Mouse (Mus musculus): ENCODE data around the gene Brms1l. TPM values are rescaled to one million over a fixed set of nuclear protein-coding genes. Genes with fewer than 3 reads are reported as not detected.
"Not testable (repeated sequence)": the region's sequence is repeated elsewhere in the genome, so short reads cannot be mapped to it uniquely, and the experiment has no call there.

The Brms1l gene
- 43.3 and 45.1 TPM in 2 replicates for polyA plus RNA-seq (2014; fragmentation: Nextera tagmentation; extraction: Ambion mirVana)

GRCm38 (mm10) chr12:55836199-55836951 lies at the start of gene Brms1l:
Brms1l (plus strand) TSS chr12:55836324.
- WGBS = under 1% methylated on average over 72 of the region's 77 CpGs
- Histone ChIP-seq H3K9ac (replicated peaks; ENCODE audit: low read depth, low read length) (peak within 1 kb of the TSS; percentile 68), H3K27ac (ENCODE audit: low read depth, low read length) (peak within 1 kb of the TSS; percentile 83), H3K36me3 (ENCODE audit: control insufficient read depth, insufficient read depth, low read length) (peaks cover 1% of the 10 kb centered on the region; the same call in 1 of the 2 replicates), H3K27me3 (ENCODE audit: control insufficient read depth, insufficient read depth, low read length) (no peaks in the 10 kb centered on the region), H3K9me3 (ENCODE audit: control insufficient read depth, low read length) (no peaks in the 10 kb centered on the region), H3K4me3 (ENCODE audit: low read depth, low read length) (peak within 1 kb of the TSS; percentile 80), H3K4me2 (ENCODE audit: low read depth, low read length) (peak within 1 kb of the TSS; percentile 78), H3K4me1 (ENCODE audit: control insufficient read depth, insufficient read depth, low read length) (peaks cover 3% of the 10 kb centered on the region; the same call in 1 of the 2 replicates)
- peak; percentile 99 for ATAC-seq (ENCODE audit: low read depth)

- not testable (repeated sequence) for H3K4me1 ChIP-seq (ENCODE audit: control insufficient read depth, insufficient read depth, low read length); H3K4me3 ChIP-seq (ENCODE audit: low read depth, low read length); H3K9me3 ChIP-seq (ENCODE audit: control insufficient read depth, low read length); H3K27ac ChIP-seq (ENCODE audit: low read depth, low read length); H3K9ac ChIP-seq (replicated peaks; ENCODE audit: low read depth, low read length); H3K4me2 ChIP-seq (ENCODE audit: low read depth, low read length); H3K36me3 ChIP-seq (ENCODE audit: control insufficient read depth, insufficient read depth, low read length); H3K27me3 ChIP-seq (ENCODE audit: control insufficient read depth, insufficient read depth, low read length); ATAC-seq (ENCODE audit: low read depth)
- 75% methylated on average over 4 of the region's 4 CpGs for WGBS
These were observed 41.6 kb upstream of the Brms1l start for GRCm38 (mm10) chr12:55794485-55794884.

DNA sequence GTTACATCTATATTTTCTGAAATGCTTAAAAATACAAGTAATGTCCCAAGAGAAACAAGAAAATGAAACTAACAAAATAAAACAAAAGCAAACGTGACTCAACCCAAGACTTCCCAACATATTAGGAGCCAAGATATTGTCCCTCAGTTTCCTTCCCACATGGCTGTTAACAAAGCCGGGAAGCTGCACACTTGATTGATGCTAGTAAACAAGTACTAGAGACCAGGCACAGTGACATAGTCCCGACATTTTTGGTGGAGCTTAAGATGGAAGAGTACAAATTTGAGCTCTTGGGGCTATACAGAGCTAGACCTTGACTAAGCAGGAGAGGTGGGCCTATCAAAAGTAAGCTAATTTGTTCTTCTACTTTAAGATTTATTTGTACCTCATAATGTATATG lies 39.0 kb upstream of the Brms1l start:
- Histone ChIP-seq H3K4me3 (ENCODE audit: low read depth, low read length) (no peak overlapping the region), H3K4me2 (ENCODE audit: low read depth, low read length) (no peak overlapping the region), H3K4me1 (ENCODE audit: control insufficient read depth, insufficient read depth, low read length) (no peaks in the 10 kb centered on the region), H3K27me3 (ENCODE audit: control insufficient read depth, insufficient read depth, low read length) (no peaks in the 10 kb centered on the region), H3K9me3 (ENCODE audit: control insufficient read depth, low read length) (no peaks in the 10 kb centered on the region), H3K36me3 (ENCODE audit: control insufficient read depth, insufficient read depth, low read length) (no peaks in the 10 kb centered on the region), H3K9ac (replicated peaks; ENCODE audit: low read depth, low read length) (no peak overlapping the region), H3K27ac (ENCODE audit: low read depth, low read length) (no peak overlapping the region)
- 77% methylated on average over 3 of the region's 3 CpGs for WGBS
- ATAC-seq (ENCODE audit: low read depth) = no peak

DNA sequence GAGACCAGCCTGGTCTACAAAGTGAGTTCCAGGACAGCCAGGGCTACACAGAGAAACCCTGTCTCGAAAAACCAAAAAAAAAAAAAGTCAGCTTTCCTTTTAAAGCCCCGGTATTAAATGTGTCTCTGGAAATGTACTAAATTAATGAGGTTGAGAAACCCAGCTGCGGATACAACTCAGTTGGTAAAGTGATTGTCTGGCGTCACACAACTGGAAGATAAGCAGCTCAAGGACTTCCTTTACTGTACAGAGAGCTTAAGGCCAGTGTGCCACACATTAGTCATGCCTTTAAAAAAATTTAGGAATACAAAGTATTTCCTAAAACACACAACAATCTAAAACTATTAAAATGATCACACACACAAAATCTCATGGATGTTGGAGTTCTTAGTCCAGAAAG lies 37.4 kb upstream of the Brms1l start:
- WGBS = 94% methylated on average over 4 of the region's 4 CpGs
- no peak for ATAC-seq (ENCODE audit: low read depth)
- no peak overlapping the region for H3K27ac ChIP-seq (ENCODE audit: low read depth, low read length)

GRCm38 (mm10) chr12:55800144-55800543 lies 36.0 kb upstream of the Brms1l start:
- no peak overlapping the region for H3K4me3 ChIP-seq (ENCODE audit: low read depth, low read length)
- H3K4me1 ChIP-seq (ENCODE audit: control insufficient read depth, insufficient read depth, low read length) = no peaks in the 10 kb centered on the region
- 92% methylated on average over 5 of the region's 5 CpGs for WGBS
- no peak overlapping the region for H3K9ac ChIP-seq (replicated peaks; ENCODE audit: low read depth, low read length)
- H3K4me2 ChIP-seq (ENCODE audit: low read depth, low read length) = no peak overlapping the region
- no peak for ATAC-seq (ENCODE audit: low read depth)
- H3K9me3 ChIP-seq (ENCODE audit: control insufficient read depth, low read length) = no peaks in the 10 kb centered on the region
- no peak overlapping the region for H3K27ac ChIP-seq (ENCODE audit: low read depth, low read length)
- H3K36me3 ChIP-seq (ENCODE audit: control insufficient read depth, insufficient read depth, low read length) = no peaks in the 10 kb centered on the region
- H3K27me3 ChIP-seq (ENCODE audit: control insufficient read depth, insufficient read depth, low read length) = no peaks in the 10 kb centered on the region

More for the DNA sequence above, 37.4 kb upstream of the Brms1l start:
- Histone ChIP-seq H3K9me3 (ENCODE audit: control insufficient read depth, low read length) (no peaks in the 10 kb centered on the region), H3K4me1 (ENCODE audit: control insufficient read depth, insufficient read depth, low read length) (no peaks in the 10 kb centered on the region), H3K27me3 (ENCODE audit: control insufficient read depth, insufficient read depth, low read length) (no peaks in the 10 kb centered on the region), H3K4me3 (ENCODE audit: low read depth, low read length) (no peak overlapping the region), H3K4me2 (ENCODE audit: low read depth, low read length) (no peak overlapping the region), H3K9ac (replicated peaks; ENCODE audit: low read depth, low read length) (no peak overlapping the region), H3K36me3 (ENCODE audit: control insufficient read depth, insufficient read depth, low read length) (no peaks in the 10 kb centered on the region)

- Histone ChIP-seq H3K36me3 (ENCODE audit: control insufficient read depth, insufficient read depth, low read length) (no peaks in the 10 kb centered on the region), H3K27me3 (ENCODE audit: control insufficient read depth, insufficient read depth, low read length) (no peaks in the 10 kb centered on the region), H3K9me3 (ENCODE audit: control insufficient read depth, low read length) (no peaks in the 10 kb centered on the region), H3K4me2 (ENCODE audit: low read depth, low read length) (no peak overlapping the region), H3K4me1 (ENCODE audit: control insufficient read depth, insufficient read depth, low read length) (no peaks in the 10 kb centered on the region), H3K27ac (ENCODE audit: low read depth, low read length) (no peak overlapping the region), H3K4me3 (ENCODE audit: low read depth, low read length) (no peak overlapping the region), H3K9ac (replicated peaks; ENCODE audit: low read depth, low read length) (no peak overlapping the region)
- WGBS = 91% methylated on average over 4 of the region's 4 CpGs
- no peak for ATAC-seq (ENCODE audit: low read depth)
These were observed 35.0 kb upstream of the Brms1l start for GRCm38 (mm10) chr12:55801131-55801530.

DNA sequence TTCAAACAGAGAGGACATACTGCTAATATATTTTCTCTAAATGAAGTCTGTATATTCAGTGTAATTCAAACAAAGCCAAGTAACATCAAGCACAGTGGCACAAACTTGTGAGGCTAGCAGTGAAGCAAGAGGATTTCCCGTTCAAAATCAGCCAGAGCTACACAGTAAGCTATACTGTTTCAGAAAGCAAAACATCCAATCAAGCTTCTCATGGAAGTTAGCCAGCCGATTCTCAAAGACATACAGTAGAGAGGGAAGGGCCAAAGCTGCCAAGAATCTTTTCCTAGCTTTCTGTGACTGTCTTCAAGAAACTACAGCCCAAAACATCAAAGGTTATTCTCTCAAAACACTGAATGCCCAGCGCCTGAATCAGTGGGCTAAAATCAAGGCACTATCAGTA lies 31.1 kb upstream of the Brms1l start:
- H3K9ac ChIP-seq (replicated peaks; ENCODE audit: low read depth, low read length) = no peak overlapping the region
- H3K4me2 ChIP-seq (ENCODE audit: low read depth, low read length) = no peak overlapping the region
- no peaks in the 10 kb centered on the region for H3K36me3 ChIP-seq (ENCODE audit: control insufficient read depth, insufficient read depth, low read length)
- H3K9me3 ChIP-seq (ENCODE audit: control insufficient read depth, low read length) = no peaks in the 10 kb centered on the region
- no peak for ATAC-seq (ENCODE audit: low read depth)
- 0 out of 2 replicates have a peak overlapping the region, but pooled peaks have one; percentile 22 for H3K27ac ChIP-seq (ENCODE audit: low read depth, low read length)
- no peaks in the 10 kb centered on the region for H3K27me3 ChIP-seq (ENCODE audit: control insufficient read depth, insufficient read depth, low read length)
- no peaks in the 10 kb centered on the region for H3K4me1 ChIP-seq (ENCODE audit: control insufficient read depth, insufficient read depth, low read length)
- H3K4me3 ChIP-seq (ENCODE audit: low read depth, low read length) = no peak overlapping the region
- WGBS = 66% methylated on average over 3 of the region's 3 CpGs

DNA sequence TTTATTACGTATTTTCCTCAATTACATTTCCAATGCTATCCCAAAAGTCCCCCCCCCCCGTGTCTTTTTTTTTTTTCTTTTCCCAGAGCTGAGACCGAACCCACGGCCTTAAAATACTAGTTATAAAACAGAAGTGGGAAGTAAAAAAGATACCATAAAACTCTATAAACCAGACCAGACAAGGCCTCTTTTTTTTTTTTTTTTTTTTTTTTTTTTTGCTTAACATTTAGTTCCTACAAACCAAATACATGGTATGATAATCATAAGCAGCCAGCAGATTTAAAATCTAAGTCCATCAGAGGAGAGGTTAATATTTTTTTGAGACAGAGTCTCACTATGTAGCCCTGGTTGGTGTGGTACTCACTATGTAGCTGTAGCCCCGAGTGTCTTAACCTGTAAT lies 19.6 kb upstream of the Brms1l start:
- no peaks in the 10 kb centered on the region for H3K9me3 ChIP-seq (ENCODE audit: control insufficient read depth, low read length)

DNA sequence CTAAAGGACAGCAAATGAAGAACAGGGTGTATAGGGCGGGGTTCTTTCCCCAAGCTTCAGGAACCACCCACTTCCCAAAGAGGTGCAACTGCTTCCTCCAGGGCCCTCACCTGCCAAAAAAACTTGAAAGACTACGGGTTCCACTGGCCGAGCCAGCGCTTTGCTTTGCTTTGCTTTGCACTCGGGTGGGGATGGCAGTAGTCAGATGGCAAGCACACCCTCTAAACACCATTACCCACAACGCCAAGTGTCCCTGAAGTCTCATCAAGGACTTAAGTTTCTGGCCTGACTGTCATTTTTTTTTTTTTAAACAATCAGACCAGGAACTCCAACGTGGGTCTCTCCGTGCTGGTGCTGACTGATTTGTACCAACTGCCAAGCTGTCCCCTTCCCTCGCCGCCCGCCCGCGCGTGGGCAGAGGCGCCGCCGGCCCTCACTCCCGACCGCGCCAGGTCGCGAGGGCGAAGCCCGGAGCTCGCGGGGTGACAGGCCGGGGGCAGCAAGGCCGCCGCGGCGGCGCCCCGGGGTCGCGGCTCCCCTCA lies 15.9 kb upstream of the Brms1l start:
- peaks cover 8% of the 10 kb centered on the region; the same call in 1 of the 2 replicates for H3K4me1 ChIP-seq (ENCODE audit: control insufficient read depth, insufficient read depth, low read length)
- ATAC-seq (ENCODE audit: low read depth) = peak; percentile 47
- H3K4me3 ChIP-seq (ENCODE audit: low read depth, low read length) = peak overlapping the region; percentile 79
- H3K9ac ChIP-seq (replicated peaks; ENCODE audit: low read depth, low read length) = peak overlapping the region; percentile 85
- no peaks in the 10 kb centered on the region for H3K9me3 ChIP-seq (ENCODE audit: control insufficient read depth, low read length)
- H3K27ac ChIP-seq (ENCODE audit: low read depth, low read length) = peak overlapping the region; percentile 93
- H3K36me3 ChIP-seq (ENCODE audit: control insufficient read depth, insufficient read depth, low read length) = no peaks in the 10 kb centered on the region
- peak overlapping the region; percentile 52 for H3K4me2 ChIP-seq (ENCODE audit: low read depth, low read length)
- WGBS = under 1% methylated on average over 35 of the region's 35 CpGs
- no peaks in the 10 kb centered on the region for H3K27me3 ChIP-seq (ENCODE audit: control insufficient read depth, insufficient read depth, low read length)

More for the DNA sequence above, 19.6 kb upstream of the Brms1l start:
- Histone ChIP-seq H3K4me3 (ENCODE audit: low read depth, low read length) (no peak overlapping the region), H3K27me3 (ENCODE audit: control insufficient read depth, insufficient read depth, low read length) (no peaks in the 10 kb centered on the region), H3K4me1 (ENCODE audit: control insufficient read depth, insufficient read depth, low read length) (peaks cover 8% of the 10 kb centered on the region; the same call in 1 of the 2 replicates), H3K9ac (replicated peaks; ENCODE audit: low read depth, low read length) (no peak overlapping the region), H3K36me3 (ENCODE audit: control insufficient read depth, insufficient read depth, low read length) (no peaks in the 10 kb centered on the region), H3K4me2 (ENCODE audit: low read depth, low read length) (no peak overlapping the region), H3K27ac (ENCODE audit: low read depth, low read length) (no peak overlapping the region)
- WGBS = 90% methylated on average over 5 of the region's 5 CpGs
- ATAC-seq (ENCODE audit: low read depth) = no peak
